Mouse (Mus musculus): ENCODE measurements at regions not wholly inside any gene's neighbourhood (a gene's known extent, or its start where the extent isn't known, plus 50 kb on each side); places are given as distances from the start of the nearest gene placed in this dataset.

DNA sequence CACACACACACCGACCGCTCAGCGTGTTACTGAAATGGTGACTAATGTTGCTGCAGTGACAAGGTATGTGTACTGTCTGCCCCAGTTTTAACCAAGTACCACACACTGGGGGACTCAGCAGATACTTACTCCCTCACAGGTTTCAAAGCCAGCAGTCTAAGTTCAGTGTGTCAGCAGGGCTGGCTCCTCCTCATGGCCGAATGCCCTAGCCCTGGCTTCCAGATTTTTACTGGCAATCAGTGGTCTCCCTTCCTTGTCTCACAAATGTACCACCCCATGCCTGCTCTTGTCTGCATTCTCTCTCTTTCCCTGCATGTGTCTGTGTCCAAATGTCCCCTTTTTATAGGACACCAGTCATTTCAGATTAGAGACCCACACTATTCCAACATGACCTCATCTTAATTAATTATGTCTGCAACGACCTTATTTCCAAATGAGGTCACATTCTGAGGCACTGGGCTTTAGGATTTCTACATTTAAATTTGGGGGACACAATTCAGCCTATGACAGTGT is 114.7 kb downstream of the Uri1 start:
- DNase-seq: no peak

DNA sequence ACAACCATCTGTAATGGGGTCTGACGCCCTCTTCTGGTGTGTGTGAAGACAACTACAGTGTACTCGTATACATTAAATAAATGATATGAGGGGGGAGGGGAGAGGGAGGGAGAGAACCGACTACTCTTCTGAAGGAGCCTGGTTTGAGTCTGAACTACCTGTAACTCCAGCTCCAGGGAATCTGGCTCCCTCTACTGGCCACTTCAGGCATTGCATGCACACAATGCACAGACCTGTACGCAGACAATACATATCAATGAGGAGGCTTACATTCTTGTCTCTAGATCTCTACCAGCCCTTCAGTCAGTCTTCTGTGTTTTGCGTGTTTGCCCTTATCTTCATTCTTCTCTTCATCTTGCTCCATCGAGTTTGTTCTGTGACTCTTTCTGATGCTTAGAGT is 120.4 kb upstream of the Zfp536 start:
- DNase-seq: peak; percentile 4

DNA sequence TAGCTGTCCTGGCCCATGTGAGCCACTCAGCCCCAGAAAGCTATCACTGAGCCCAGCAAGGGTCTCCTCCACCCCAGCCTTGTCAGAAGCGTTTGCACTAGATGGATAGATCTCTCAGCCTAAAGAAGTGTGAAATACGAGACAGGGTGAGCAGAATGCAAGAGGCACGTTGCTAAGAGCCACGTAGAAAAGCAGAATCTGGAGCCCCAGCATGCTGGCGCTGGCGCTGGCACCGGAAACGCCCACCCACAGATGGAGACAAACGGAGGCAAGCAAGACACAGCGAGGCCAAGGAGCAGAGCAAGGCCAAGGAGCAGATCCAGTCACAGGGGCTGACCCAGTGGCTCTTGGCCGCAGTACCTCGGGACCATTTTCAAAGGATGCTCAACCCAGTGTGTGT is 100.9 kb upstream of the Zfp536 start:
- DNase-seq: no peak

DNA sequence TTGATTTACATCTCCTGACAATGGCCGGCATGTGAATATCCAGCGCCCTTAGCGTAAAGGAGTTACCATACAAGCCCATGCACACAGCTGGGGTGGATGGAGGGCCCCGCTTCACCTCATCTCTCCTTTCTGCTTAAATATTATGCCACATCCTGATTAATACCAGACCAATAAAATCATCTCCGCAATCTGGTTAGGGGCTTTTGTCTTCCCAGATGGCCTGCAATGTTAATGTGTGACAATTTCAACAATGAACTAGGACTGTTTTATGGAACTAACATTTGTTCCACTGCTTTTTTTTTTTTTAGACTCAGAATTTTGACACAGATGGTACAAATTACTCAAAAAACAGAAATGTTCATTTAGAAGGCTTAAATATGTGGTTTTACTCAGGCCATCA is 97.5 kb upstream of the Zfp536 start:
- no peak for DNase-seq

DNA sequence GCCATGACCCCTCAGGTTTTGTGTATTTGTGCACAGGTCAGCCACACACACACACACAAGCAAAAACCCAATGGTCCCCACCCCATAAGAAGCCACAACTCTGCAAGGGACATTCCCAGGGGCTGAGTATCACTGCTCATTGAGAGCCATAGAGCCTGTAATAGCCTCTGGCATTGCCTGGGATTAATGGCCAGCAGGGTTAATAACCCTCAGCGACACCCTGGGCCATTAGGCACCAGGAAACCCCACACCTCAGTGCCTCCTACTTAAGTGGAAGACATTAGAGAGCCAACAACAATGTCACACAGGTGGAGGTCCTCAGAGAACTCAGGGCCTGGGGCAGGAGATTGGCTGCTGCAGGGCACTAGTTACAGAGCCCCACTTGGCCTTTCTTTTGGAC is 93.0 kb upstream of the Zfp536 start:
- DNase-seq: no peak

DNA sequence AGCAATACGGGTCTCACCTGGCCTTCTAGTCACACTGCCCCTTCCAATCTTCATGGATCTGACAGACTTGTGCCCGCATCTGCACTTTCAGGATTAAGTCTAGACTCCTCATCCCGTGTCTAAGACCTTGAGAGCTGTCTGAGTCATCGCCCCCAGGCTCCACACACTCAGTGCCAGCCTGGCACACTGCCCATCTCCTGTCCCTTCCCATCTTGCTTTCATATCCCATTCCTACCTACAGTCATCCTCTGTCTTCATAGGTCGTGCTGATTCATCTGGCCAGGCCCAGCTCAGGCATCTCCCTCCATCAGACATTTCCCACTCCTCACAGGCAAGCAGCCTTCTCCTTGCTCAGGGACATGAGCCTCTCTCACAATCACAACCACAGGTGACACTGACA is 78.0 kb upstream of the Zfp536 start:
- DNase-seq: no peak

DNA sequence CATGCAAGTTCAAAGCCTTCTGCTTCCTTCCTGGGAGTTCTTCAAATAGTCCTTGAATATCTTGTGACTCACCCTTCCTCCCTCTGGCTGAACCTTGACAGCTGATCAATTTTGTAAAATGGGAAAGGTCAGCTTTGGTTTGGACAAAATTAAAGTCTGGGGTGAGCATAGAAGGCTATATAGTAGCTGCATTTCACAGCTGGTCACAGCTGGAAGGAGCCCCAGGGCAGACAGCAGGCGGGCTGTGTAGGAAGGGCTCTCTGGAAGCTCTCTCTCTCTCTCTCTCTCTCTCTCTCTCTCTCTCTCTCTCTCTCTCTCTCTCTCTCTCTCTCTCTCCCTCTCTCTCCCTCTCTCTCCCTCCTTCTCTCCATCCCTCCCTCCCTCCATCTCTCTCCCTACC is 71.8 kb upstream of the Zfp536 start:
- no peak for DNase-seq

DNA sequence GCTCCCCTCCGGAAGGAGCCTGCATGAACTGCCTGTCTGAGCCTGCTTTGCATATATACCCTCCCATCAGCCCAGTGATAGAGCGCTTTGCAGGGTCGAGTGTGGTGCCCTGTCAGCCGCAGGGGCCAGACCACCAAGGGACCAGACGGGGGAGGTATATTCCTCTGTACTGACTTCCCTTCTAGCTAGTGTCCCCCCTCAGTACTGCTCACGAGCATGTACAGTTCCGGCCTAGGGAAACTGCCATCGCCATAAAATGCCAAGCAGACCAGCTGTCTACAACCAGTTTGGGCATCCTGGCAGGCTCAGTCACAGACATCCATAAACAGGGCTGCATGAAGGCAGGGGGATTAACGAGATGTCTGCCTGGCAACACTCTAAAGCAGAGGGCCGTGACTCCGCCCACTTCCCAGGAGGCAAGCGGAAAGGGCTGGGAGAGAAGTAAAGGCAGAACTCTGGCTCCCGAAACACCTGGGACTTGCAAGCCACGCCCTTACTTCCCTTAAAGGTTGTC is 68.6 kb upstream of the Zfp536 start:
- DNase-seq: no peak

DNA sequence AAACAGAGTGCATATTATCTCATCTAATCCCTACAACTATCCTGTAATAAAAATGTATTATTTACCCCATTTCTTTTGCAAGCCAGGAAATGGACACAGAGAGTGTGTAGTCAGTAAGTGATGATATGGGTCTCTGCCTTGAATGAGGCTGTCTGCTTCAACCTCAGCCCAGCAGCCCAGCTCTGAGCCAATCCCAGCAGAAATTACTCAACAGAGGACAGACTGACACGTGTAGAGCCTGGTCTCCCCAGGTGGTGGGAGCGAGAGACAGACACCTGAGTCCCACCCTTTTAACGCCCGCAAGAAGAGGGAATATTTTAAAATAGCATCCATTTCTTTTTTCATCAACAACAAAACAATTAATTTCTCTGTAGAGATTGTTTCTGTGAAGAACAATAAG is 68.1 kb upstream of the Zfp536 start:
- no peak for DNase-seq

DNA sequence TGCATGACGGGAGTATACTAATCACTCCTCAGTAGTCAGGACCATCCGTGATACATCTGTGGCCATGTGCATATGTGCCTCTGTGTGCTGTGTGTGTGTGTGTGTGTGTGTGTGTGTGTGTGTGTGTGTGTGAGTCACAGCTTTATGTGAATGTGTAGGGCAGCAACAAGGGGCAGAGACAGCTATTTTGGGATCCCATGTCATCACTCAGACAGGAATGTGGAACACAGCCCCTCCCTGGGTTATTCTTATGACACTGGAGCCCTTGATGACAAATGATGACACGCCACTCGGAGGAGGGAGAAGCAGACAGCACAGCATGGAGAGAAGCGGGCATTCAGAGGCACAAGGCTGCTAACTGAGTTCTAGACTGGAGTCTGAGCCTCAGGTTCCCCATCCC is 64.4 kb upstream of the Zfp536 start:
- no peak for DNase-seq

DNA sequence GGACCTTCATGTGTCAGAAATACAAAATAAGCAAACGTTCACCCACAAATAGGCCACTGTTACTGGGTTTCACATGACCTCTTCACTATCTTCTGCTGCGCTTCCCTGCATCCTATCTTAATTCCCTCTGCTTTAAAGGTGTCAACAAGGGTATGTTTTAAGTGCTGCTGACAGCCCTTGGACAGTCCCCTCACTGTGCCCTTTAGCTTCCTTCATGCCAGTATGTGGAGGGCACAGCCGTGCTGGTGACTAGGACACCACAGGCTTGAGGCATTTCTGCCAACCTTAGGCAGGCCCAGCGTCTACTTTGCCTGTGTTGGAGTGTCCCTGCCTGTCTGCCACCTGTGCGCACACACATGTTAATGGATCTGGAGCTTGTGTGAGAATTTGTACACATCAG is 63.9 kb upstream of the Zfp536 start:
- DNase-seq: no peak

DNA sequence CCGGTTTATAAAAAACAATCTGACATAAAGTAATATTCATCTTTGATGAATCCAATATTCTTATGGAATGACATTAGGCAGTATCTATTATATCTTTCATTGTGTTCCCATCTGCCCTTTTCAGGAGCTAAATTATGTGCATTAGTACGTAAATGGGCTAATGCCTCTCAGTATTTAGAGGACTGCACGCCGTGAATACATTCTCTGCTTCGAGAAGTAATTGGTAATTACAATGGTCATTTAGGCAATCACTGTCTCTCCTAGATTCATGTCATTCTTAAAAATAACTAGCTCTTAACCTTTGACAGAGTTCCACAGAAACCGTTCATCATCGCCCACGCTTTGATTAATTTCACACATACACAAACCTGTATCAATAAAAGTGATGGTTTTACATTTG is 60.0 kb upstream of the Zfp536 start:
- no peak for DNase-seq

DNA sequence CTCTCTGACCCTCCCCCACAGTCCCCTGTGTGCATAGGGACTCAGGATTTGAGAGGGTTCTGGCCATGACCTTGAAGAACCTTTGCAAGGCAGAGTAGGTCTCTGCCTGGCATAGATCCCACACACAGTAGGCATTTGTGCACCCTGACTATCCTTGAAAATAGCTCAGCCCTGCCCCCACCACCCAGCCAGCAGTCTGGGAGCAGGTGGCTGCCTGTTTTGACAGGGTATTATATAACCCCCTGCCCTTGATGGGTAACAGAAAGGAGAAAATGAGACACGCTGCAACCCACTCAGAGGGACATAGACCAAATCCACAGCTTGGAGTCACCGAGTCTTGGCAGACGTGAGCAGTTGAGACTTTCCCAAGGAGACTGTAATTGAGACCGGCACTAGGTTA is 58.9 kb upstream of the Zfp536 start:
- DNase-seq: no peak

DNA sequence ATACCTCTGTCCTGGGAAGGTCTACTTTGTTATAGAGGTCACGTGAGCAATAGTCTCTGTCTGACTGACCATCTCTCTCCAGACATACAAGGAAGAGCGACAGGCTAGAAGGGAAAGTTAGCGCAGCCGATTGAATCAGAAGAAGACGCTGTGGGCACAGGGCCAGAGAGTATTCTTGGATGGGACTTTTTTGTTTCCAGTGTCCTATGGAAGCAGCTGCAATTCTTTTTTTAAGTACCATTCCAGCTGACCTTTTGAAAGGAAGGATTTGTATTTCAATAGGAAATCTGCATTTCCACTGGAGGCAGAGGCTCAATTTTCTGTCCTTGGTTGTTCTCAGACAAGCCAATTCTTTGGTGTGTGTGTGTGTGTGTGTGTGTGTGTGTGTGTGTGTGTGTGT is 52.3 kb upstream of the Zfp536 start:
- DNase-seq: no peak

Measured in lung, postnatal 14 days (tissue).